Mouse (Mus musculus) brown adipose tissue, adult 24 weeks (tissue): ENCODE results near the gene Tnip1. TPM values are rescaled to one million over a fixed set of nuclear protein-coding genes. Genes with fewer than 3 reads are reported as not detected.

Experiments
- H3K27ac ChIP-seq: fragments of 200-500 bp; replicated peaks from 2 replicates; pipeline ENCODE4 v1.5.1; 2012; ENCODE audit warnings: low read depth, mild to moderate bottlenecking, low read length
- H3K4me1 ChIP-seq: fragments of 200-500 bp; 2 replicates; pipeline ENCODE4 v1.6.1; 2012; ENCODE audit warnings: low read length, mixed read lengths; ENCODE audit not compliant: control insufficient read depth, insufficient read depth, insufficient read length
- H3K4me3 ChIP-seq: fragments of 200-500 bp; 2 replicates; pipeline ENCODE4 v1.5.1; 2012; ENCODE audit warnings: low read depth, mild to moderate bottlenecking, low read length, moderate library complexity; ENCODE audit not compliant: insufficient read depth
- polyA plus RNA-seq: library from polyadenylated mRNA; stranded (reverse); fragments of >200 nt; gene quantifications from 2 replicates; pipeline ENCODE4 v1.2.4, GENCODE M21; 2012; ENCODE audit not compliant: missing spikeins, insufficient read depth, insufficient read length

Tnip1 gene
- polyA plus RNA-seq, 1 experiment: 16.0 TPM

DNA sequence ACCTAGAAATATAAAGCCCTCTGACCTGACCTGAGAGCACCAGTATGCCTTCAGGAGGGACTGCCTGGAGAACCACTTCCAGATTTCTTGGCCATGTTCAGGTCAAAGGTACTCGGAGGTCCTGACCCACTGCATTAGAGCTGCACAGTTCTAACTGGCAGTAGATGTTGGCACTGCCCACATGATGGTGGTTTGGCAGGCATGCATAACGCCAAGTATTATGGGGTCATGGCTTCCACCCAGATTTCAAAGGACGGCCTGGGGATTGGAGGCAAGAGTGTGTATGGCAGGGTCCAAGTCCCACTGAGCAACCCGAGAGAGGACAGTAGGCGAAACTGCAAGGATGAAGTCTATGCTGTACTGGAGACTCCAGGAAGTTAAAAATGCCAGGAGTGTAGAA, 48.9 kb downstream of the Tnip1 start:
- no peak overlapping the region for H3K4me3 ChIP-seq
- peak overlapping the region; percentile 70 for H3K27ac ChIP-seq
- peaks cover 4% of the 10 kb centered on the region; the same call in 1 of the 2 replicates for H3K4me1 ChIP-seq

DNA sequence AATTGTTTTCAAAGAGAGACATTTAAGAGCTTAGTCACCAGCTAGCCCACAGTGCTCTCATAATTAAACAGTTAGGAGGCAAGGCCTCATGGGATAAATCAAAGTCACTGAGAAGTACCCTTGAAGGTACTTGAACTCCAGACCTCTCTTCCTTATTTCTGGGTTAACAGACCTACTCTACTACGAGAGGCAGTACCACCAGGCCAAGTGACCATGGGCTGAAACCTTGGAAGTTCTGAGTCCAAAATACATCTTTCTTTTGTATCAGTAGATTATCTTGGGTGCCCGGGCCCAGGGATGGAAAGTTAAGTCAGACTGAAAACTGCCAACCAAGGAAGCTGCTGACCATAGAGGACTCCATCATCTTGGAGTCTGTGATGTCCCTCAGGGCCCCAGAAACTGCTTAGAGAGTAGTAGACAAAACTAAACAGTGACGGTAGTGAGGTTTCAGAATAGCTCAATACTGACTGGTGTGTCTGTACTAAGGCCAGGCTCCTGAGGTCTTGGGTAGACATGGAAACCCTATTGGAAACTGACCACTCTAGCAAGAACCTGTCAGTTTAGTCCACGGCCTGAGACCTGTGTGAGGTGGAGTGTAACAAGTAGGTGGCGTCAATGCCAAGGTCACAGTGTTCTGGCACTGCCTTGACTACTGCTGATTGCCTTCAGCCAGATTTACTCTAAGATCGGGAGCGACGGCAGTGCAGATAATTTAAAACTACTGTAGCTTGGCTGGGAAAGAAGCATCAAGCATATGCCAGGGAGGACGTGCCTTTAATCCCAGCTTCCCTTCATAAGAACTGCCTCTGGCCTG, 50.0 kb downstream of the Tnip1 start:
- Histone ChIP-seq H3K27ac (peak overlapping the region; percentile 70), H3K4me1 (peaks cover 4% of the 10 kb centered on the region; the same call in 1 of the 2 replicates), H3K4me3 (no peak overlapping the region)

DNA sequence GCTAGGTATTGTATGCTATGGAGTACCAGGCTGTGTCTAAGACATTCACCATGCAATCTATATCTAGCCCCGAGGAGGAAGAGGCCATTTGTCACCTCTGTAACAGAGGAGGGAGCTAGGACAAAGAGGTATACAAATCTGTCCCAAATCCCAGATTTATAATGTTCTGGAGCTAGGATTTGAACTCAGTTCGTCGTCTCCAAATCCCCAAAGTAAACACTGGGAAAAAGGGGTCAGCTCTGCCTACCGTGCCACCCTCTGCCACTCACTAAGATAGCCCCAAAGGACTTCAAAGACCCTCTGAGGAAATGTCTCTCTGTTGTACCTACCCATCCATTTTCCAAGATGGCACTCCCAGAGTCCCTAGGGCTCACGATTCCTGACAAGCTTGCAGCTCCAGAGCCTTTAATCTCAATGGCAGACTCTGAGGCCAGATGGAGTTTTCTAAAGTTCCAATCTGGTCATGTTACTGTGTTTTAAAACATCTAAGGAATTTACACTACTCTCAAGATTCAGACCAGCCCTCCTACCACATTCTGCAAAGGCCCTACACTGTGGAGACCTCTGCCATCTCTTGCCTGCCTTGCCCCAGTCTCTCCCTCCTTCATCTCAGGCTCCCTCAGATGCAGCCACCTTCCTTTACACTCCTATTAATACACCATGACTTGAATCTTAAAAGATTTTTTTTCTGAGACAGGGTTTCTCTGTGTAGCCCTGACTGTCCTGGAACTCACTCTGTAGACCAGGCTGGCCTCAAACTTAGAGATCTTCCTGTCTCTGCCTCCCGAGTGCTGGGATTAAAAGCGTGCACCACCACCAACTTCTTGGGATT, 50.8 kb downstream of the Tnip1 start:
- H3K4me1 ChIP-seq: peaks cover 7% of the 10 kb centered on the region; the same call in 1 of the 2 replicates
- no peak overlapping the region for H3K27ac ChIP-seq
- no peak overlapping the region for H3K4me3 ChIP-seq

DNA sequence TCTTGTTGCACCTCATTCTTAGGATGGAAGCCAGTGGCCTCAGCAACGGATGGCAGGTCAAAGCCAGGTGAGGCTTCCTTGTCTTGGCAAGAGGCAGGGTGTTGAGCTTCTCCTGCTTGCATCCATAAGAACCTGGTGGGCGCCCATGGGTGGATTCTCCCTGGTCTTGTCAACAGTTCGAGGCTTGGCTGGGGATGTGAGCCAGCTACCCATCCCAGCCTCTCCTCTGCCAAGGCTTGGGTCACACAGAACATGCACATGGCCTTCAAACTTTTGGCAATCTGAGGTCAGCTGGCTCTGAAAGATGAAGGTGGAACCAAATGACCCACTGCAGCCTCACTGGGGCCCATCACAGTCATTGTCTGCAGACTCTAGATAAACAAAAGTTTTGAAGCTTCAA, 51.5 kb downstream of the Tnip1 start:
- Histone ChIP-seq H3K4me1 (peaks cover 11% of the 10 kb centered on the region), H3K4me3 (no peak overlapping the region), H3K27ac (no peak overlapping the region)

DNA sequence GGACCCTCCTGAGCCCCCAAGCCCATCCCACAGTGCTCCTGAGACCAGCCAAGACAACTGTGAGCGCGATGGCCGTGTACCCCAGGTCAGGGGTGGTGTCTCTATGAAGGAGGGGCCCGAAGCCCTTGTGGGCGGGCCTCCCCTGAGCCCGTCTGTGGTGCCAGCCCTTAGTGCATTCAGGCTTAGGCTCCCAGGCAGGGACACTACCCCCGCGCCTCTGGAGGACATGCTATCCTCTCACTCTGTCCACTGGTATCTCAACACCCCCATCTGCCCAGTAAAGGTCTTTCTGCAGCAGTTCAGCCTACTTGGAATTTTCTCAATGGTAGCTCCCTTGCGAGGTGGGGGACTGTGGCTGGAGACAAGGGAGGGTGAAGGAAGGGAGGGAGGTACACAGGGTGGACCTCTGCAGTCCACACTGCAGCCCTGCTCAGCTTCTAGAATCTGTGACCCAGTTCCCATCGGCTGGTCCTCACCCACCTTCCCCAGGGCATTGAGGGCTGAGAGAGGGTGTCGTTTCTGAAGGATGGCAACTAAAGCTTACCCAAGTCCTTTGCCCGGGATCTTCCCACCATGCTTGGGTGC, 52.5 kb downstream of the Tnip1 start:
- H3K4me1 ChIP-seq: peaks cover 11% of the 10 kb centered on the region
- no peak overlapping the region for H3K27ac ChIP-seq
- H3K4me3 ChIP-seq: no peak overlapping the region

DNA sequence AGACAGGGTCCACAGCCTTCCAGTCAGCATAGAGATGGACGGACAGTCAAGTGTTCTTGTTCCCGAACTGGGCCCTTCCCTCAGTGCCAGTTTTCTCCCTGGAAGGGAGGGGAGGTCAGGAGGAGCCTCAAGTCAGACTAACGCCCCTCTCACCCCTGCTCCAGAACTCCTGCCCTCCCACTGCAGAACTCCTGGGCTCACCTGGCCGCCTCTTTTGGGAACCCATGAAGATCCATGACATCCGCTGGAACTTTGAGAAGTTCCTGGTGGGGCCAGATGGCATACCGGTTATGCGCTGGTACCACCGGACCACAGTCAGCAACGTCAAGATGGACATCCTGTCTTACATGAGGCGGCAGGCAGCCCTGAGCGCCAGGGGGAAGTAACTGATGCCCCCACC, 53.4 kb downstream of the Tnip1 start:
- Histone ChIP-seq H3K27ac (no peak overlapping the region), H3K4me3 (no peak overlapping the region), H3K4me1 (peaks cover 16% of the 10 kb centered on the region)

DNA sequence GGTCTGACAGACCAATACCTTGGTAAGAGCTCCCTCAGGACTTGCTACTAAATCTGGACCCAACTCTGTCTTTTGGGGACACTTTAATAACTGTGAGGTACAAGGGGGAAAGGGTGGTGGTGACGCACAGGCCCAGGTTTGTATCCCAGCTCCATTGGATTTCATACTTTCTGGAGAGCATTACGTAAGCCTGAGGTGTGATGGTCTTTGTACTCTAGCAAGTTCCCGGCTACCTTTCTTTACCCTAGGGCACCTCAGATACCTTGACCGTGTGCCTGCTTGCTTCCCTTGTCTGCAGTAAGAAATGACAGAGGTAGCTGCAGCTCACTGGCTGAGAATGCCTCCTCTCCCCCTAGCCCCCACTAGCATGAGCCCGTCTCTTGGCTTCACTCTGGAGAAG, 55.5 kb downstream of the Tnip1 start:
- Histone ChIP-seq H3K4me3 (no peak overlapping the region), H3K27ac (no peak overlapping the region)

DNA sequence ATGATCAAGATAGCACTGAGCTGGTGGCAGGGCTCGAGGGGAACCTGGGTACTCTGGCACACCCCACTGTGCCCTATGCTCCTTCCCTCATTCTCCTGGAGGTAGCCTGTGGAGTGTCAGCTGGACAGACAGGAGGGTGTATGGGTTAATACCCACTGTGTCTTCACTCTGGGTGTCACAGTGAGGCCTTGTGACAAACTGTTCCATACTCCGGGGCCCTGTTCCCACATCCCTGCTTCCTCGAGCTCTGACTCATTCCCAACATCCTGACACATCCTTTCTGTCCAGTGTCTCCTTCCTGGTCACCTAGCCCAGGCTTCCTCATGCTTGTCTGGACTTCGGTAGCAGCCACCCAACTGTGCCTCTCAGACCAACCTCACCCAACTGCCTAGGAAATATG, 56.3 kb downstream of the Tnip1 start:
- peak overlapping the region; percentile 41 for H3K27ac ChIP-seq
- no peak overlapping the region for H3K4me3 ChIP-seq
- H3K4me1 ChIP-seq: peaks cover 18% of the 10 kb centered on the region

More for the DNA sequence above, 55.5 kb downstream of the Tnip1 start:
- peaks cover 18% of the 10 kb centered on the region for H3K4me1 ChIP-seq

DNA sequence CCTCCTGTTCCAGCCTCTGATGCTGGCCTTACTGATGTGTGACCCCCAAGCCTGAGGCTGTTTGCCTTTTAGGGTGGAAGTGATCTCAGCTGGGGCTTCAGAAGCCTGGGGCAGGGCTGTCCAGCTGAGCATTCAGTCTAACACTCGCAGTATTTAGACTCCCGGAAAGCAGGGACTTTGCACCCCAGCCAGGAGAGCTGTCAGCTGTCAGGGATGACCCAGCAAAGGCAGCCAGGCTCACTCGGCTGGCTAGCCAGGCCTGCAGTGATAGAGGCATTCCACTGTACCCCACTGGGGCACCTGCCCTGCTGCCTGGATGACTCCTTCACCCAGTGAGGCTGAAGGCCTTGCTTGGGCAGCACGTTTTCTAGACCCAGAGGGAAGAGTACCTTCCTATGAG, 56.8 kb downstream of the Tnip1 start:
- peaks cover 18% of the 10 kb centered on the region for H3K4me1 ChIP-seq
- no peak overlapping the region for H3K4me3 ChIP-seq
- H3K27ac ChIP-seq: peak overlapping the region; percentile 41; the same call in 1 of the 2 replicates

DNA sequence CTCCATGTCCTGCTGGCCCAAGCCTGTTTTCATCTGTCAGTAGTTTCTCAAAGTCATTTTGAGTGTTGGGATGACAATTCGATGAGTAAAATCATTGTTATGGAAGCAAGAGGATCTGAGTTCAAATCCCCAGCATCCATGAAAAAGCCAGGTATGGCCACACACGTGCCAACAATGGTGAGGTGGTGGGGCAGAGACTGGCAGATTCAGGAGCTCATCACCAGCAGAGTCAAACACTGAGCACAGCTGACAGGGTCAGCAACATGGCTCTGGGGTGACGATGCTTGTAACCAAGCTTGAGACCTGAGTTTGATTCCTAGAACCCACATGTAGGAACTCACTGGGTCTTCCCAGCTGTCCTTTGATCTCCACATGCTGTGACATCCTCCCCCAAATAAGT, 57.6 kb downstream of the Tnip1 start:
- Histone ChIP-seq H3K4me1 (peaks cover 18% of the 10 kb centered on the region), H3K27ac (no peak overlapping the region), H3K4me3 (no peak overlapping the region)

DNA sequence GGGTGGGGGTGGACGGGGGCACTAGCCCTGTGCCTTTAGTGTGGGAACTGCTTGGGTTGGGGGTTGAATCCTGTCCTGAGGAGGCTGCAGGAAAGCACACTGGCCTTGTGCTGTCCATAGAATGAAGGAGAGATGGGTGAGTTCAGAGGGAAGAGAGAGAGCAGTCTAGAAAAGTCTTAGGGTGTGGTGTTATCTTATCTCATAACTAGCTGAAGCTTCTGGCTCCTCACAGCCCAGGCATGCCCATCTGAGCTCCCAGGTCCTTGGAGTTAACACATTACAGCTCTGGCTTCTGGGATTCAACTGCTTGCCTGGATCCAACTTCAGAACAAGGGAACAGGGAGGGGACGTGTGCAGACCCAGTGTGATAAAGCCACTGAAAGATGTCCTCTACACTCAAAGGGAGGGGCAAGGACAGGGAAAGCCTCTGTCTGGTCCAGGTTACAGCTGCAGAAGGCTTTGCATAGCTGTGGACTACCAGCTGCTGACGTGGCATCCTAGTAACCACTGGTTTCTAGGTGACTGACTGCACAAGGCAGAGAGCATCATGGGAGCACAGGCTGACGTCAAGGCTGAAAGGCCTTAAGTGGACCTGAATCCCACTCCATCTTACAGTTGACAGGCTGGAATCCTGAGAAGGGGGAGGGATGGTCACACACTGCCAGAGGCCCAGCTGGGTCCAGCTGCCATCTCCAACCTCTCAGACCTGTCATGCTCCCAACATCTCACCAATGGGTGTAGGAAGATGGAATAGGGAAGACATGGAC, 58.6 kb downstream of the Tnip1 start:
- H3K4me1 ChIP-seq: peaks cover 15% of the 10 kb centered on the region
- H3K4me3 ChIP-seq: peak overlapping the region; percentile 79; the same call in 1 of the 2 replicates
- no peak overlapping the region for H3K27ac ChIP-seq

DNA sequence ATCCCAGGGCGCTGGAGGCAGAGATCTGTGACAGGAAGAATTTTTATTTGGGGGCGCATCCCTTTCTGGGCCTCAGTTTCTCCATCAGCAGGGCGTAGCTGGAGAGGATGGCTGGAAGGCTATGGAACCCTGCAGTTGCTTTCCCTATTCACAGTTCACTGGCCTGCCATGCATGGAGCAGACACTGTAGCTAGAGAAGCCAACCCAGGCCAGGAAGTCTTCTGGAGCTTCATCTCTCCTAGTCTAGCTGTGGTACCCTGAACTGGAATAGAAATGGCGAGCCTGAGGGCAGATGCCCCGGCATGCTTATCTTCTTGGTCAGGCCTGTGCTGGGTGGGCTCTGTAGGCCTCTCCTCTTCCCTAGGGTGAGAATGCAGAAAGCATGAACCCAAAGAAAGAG, 59.4 kb downstream of the Tnip1 start:
- H3K4me3 ChIP-seq: peak overlapping the region; percentile 79
- H3K4me1 ChIP-seq: peaks cover 15% of the 10 kb centered on the region
- H3K27ac ChIP-seq: peak overlapping the region; percentile 45

DNA sequence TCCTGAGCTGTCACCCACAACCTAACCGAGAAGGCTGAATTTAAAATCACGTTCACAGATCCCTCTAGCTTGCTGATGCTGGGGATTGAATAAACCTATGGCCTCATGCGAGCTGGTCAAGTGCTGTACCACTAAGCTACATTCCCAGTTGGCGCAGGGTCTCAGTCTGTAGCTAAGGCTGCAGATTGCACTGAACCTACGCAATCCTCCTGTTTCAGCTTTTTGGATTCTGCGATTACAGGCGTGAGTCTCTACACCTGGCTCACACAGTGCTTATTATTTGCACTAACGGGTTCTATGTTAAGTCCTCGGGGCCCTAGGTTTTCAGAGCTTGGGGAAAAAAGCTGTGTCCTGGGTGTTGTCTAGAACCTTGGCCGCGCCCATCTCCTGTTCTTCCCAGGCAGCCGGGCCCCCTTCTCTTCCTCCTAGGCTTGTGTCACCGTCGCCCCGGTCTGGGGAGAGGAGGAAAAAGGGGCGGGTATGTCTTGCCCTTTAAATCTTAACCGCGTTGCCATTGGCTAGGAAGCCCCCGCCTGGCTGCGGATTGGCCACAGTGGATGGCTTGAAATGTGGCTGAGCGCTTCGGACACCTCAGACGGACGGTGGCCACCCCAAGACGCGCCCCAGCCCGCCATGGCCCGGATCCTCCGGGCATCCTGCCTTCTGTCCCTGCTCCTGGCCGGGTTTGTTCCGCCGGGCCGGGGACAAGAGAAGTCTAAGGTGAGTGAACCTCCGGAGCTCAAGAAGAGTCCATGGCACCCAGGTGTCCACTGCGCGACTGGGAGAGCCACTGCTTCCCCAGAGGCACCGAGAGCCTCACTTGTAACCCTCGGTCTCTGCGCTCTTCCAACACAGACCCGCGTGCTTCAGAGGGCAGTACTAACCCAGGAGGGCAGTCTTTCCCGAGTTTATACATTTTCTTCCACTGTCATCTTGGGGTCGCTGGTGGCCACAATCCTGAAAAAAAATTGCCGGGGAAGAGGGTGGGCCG, 60.1 kb downstream of the Tnip1 start, which contains the start of gene Gpx3:
TSS of gene Gpx3 (plus strand) at position 121 of the 991 bp plus-strand sequence.
- Histone ChIP-seq H3K27ac (peak within 1 kb of the TSS; percentile 45), H3K4me1 (peaks cover 15% of the 10 kb centered on the region), H3K4me3 (peak within 1 kb of the TSS; percentile 79)

DNA sequence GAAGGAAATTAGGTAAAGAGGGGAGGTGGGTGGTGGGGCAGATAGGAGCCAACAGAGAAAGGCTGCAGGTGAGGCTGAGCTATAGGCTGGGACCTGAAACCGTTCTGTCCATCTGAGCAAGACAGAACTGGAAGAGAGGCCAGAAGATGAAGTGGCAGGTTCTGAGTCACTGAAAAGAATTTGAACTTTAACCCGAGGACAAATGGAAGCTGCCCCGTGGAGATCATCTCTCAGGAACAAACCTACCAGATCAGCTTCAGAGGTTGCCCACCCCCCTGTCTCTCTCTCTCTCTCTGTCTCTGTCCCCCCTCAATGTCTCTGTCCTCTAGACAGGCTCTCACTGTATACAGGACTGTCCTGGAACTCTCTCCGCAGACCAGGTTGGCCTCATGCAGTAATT, 63.1 kb downstream of the Tnip1 start:
- no peak overlapping the region for H3K27ac ChIP-seq
- peaks cover 6% of the 10 kb centered on the region; the same call in 1 of the 2 replicates for H3K4me1 ChIP-seq
- H3K4me3 ChIP-seq: no peak overlapping the region
